Mouse (Mus musculus) telencephalon, adult 2 months (tissue): ENCODE measurements around the gene Fmod.

Source experiments
- DNase-seq: peaks from one replicate; pipeline ENCODE4 v3.0.0-alpha.2; 2011; ENCODE audit warnings: low read depth, low spot score

Gene Fmod

DNA sequence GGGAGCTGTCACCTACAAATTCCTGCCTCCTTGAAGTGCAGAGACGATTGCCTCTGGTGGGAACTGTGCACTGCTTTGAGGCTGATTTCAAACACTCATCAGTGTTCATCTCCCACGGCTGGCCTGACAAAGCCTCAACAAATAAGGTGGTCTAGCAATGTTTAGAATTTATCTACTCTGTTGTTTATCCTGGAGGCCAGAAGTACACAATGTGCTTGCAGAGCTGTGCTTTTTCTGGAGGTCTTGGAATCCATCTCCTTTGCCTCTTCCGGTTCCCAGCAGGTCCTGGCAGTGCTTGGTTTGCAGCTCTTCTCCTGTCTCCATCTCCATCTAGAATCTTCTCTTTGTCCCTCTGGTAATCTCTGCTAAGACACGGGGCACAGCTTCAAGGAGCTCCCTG, 19.2 kb downstream of the Fmod start:
- no peak for DNase-seq

- DNase-seq = no peak
Observed at GRCm38 (mm10) chr1:134057736-134058135, 20.7 kb downstream of the Fmod start.

DNA sequence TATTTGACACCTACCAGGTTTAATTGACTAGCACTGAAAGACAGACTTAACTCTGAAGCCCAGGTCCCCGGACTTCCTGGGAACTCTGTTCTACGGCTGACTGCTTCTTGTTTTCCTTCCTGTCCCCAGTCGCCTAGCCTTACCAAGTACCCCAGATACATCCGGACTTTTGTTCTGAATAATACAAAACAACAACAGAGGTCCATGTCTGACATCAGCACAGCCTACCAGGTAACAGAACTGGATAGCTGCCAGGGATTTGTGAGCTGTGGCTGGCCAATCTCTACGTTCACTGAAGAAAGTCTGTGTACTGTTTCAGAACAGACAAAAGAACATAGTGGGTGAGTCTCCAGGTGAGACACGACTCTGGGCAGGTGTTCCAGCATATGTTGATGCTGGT, 21.8 kb downstream of the Fmod start:
- DNase-seq = no peak

DNA sequence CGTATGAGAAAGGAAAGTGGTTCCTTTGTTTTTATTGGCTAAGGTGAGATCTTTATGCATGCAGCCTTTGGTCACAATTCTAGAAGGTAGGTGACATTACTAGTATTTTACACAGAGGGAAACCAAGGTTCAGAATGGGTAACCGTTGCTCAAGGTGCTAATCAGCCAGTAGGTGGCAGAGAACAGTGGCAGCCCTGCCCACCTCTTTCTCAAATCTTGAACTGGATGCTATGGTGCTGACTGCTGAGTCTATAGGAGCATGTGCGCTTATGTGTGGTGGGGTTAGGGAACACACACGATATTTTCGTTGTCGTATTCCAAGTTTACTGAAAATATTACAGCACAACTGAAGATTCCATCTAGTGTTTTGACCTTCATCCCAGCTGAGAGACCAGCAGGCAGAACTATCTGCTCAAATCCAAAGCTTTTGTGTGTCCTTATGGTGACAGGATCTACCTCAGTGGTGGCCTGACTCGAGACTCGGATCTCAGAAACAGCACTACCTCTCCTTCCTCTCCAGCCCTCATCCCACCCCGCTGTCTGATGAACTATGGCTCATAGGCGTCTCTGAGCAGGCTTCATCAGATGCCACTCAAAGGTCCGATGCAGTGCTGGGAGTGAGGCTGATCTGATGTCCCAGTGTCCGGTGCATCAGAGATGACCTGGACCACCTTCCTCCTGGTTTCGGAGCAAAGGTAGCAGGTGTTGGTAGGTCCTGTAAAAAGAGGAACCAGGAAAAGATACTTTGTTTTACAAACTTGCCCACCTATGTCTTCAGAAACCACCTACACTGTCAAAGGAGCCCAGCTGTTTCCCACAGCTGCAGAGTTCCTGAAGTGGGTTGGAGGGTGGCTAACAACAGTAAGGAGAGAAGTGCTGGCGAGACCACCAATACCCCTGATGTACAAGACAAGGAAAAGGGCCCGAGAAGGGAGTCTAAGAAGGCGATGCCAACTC, 23.0 kb downstream of the Fmod start:
- DNase-seq = no peak

- peak; percentile 92 for DNase-seq
Observed at GRCm38 (mm10) chr1:134060849-134061569, 24.0 kb downstream of the Fmod start.

DNA sequence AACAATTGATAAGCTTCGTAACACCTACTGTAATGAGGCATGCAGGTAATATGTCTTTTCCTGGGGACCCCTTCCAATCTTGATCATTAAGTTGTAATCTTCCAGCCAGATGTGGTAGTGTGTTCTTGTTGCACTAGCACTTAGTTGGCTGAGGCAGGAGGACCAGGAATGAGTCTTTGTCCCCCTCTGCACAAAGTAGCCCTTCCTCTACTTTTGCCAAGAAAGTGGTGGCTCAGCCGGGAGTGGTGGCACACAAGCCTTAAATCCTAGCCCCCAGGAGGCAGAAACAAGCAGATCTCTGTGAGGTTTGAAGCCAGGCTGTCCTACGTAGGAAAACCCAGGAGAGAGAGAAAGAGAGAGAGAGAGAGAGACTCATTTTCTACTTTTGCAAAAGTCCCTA, 24.9 kb downstream of the Fmod start:
- no peak for DNase-seq

- no peak for DNase-seq
Observed at GRCm38 (mm10) chr1:134062411-134063085, 25.5 kb downstream of the Fmod start.

DNA sequence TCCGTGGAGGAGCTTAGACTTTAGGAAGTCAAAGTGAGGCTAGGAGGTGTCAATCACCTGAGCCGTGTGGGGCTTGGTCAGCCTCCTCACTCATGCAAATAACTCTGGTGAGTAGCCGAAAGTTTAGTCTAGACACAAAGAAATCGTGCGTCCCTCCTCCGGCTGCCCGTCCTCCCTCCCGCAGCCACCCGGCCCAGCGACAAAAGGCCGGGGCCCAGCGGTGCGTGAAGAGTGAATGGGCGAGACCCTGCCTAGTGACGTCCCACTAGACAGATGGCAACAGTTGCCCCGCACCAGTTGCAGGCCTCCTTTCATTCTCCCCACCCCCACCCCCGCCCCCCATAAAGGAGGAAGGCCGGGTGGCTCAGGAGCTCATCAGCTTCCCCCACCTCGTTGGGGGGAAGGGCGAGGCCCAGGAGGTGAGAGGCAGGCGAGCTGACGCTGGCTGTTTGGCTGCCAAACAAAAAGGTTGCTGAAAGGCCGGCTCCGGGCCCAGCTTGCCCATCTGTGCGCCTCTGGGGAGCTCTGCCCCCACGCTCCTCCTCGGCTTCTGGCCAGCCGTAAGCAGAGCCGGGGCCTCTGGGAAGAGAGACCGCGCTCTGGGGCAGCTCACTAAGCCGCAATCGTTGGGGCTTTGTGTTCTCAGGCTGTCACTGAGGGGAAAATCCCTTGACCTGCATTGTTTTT, 26.2 kb downstream of the Fmod start:
- DNase-seq = no peak

DNA sequence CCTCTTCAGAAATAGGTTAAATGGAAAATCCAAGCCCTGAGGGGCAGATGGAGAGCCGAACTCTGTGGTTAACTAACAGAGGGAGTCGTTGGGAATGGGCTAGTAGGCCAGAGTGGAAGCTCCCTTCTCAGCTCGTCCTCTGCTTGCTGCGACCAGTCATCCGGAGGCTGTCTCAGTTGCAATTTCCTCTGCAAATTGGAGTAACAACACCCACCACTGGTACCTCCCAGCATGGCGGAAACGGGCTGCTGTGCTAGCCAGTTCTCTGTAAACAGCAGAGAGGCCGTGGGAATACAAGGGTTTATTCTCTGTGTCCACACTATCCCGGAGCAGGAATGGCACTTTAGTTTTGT, 26.7 kb downstream of the Fmod start:
- DNase-seq = no peak

- DNase-seq = no peak
Observed at GRCm38 (mm10) chr1:134064296-134064831, 27.3 kb downstream of the Fmod start.

GRCm38 (mm10) chr1:134065241-134065809, 28.3 kb downstream of the Fmod start:
- DNase-seq = no peak

DNA sequence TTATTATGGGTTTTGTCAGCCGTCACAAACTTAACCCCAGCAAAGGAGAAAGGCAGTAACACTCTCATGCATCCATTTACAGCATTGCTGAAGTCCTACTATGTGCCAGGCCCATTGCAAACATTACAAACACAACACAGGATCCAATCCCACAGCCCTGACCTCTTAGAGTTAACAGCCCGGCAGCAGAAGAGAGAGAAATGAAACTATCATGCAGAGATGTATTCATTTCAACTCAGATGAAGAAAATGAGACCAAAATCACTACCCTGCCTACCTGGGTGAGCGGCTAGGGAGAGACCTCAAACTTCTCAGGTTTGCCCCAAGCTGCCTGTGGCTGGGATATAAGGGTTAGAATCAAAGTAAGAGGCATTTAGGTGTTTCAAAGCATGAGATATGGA, 29.5 kb downstream of the Fmod start:
- DNase-seq = no peak

GRCm38 (mm10) chr1:134067143-134067619, 30.1 kb downstream of the Fmod start:
- DNase-seq = no peak

GRCm38 (mm10) chr1:134070099-134070669, 33.1 kb downstream of the Fmod start:
- no peak for DNase-seq

DNA sequence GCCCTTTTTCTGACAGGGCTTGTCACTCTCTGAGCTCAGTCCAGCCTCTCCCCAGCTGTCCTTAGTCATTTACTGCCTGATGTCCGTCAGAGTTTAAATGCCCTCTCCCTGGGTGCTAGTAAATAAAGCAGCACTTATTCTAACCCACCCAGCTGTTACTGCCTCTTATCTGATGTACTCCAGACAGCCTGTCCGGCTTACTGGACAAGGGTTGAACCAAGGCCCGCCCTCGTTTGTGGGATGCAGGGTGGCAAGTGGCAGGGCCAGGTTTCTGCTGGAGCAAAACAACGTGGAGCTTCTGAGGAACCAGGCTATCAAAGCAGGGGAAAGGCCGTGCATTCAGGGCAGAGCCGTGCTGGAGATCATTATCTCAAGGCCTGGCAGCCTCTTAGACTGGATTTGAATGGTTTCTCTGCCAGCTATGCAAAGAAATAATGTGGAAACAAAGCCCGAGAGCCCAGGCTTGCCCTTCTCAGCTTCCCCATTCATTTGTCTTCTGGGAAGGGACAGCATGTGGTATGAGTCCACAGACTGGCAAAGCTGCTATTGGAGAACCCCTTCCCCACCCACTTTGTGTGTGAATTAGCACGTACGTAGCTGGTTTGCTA, 34.5 kb downstream of the Fmod start:
- DNase-seq = no peak

DNA sequence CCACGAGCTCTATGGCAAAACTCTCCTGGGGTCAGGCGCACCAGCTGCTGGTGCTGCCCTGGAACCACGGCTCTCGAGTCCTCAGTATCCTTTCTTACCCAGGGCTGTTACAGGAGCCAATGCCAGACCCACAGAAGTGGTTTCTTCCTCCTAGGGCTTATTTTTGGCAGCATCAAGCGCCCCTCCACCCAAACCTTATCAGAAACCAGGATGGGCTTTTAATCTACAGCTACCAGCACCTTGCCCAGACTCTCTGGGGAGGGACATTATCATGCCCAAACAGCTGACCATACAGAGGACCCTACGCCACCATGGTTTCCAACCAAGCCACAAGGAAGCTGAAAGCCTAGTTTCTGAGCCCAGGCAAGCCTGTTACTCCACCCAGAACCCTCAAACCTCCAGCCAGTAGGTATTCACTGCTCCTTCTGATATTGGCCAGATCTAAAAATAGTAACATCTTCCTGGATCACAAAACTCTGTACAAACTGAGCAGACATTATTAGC, 36.1 kb downstream of the Fmod start:
- no peak for DNase-seq

GRCm38 (mm10) chr1:134073658-134074057, 36.6 kb downstream of the Fmod start:
- no peak for DNase-seq

DNA sequence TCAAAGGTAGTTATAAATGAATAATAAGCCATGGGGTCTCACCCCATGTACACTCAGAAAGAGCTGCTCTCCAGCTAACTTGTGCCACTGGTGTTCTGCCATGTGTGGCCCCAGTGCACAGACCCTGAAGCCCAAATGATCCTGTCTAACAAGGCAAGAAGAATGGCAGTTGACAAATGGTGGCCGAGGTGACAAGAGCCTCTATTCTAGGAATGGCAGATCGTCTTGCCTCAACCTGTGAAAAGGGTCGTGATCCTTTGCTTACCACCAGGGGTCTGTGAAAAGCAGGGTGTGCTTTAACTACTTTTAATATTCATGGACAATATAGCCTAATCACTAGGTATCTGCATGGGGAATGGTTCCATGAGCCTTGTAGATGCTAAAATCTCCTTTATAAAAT, 37.1 kb downstream of the Fmod start:
- no peak for DNase-seq

GRCm38 (mm10) chr1:134074606-134075005, 37.6 kb downstream of the Fmod start:
- DNase-seq = no peak

- no peak for DNase-seq
Observed at GRCm38 (mm10) chr1:134075532-134075931, 38.5 kb downstream of the Fmod start.
